In genomic region chr5:135772519-135772918, GRCm38 (mm10) we compare ENCODE assay signal across 30 mouse cellular contexts. TPM values are rescaled to one million over a fixed set of nuclear protein-coding genes. Genes with fewer than 3 reads are reported as not detected.
DNase-seq lines count a peak whose midpoint lies in the region; ATAC-seq and TF ChIP-seq lines count a peak whose summit lies in the region.
"Had no signal": no experiment of that assay in that cellular context is flagged by ENCODE, and none has a peak within 500 bp of the region (broad histone marks: within the 10 kb centered on the region; RNA-seq: fewer than 3 reads in every experiment).

No protein-coding gene starts in this region.

- WGBS in lung, postnatal 0 days = 22% methylated on average over 3 of the region's 3 CpGs
- 68% methylated on average over 3 of the region's 3 CpGs for WGBS in forebrain, postnatal 0 days

- ATAC-seq in lung, postnatal 0 days = no peak
- peak; percentile 33 to 68; a peak in 2 of 4 replicates for ATAC-seq in hematopoietic stem cell, adult 5-6 weeks (replicated peaks in 1 of 2; ENCODE audit: insufficient read depth in 1 of 2, low FRiP score in 2 of 2, low TSS enrichment in 1 of 2, low read depth in 1 of 2, poor library complexity in 2 of 2, severe bottlenecking in 2 of 2)
- no peak for ATAC-seq in forebrain, postnatal 0 days
- ATAC-seq: CD4-positive, CD25-positive, alpha-beta regulatory T cell, adult 4 months; hindbrain, embryonic 16.5 days; intestine, embryonic 16.5 days; midbrain, embryonic 16.5 days had no signal

- TF ChIP-seq EP300 in lung, postnatal 0 days (IDR thresholded peaks at IDR 0.05) = no peak

- H3K27ac ChIP-seq in lung, postnatal 0 days (ENCODE audit: low read length) = no peak overlapping the region
- no peak overlapping the region for H3K27ac ChIP-seq in ES-E14 (ENCODE audit: insufficient read depth, low read depth, low read length, poor library complexity, severe bottlenecking)
- H3K27ac ChIP-seq in forebrain, postnatal 0 days (ENCODE audit: low read depth, low read length) = no peak overlapping the region
- no peak overlapping the region for H3K27ac ChIP-seq in left cerebral cortex, adult 2 months
- H3K27ac ChIP-seq: embryonic facial prominence, embryonic 10.5 days; embryonic facial prominence, embryonic 15.5 days; forebrain, embryonic 12.5 days; kidney, postnatal 0 days; limb, embryonic 12.5 days; neural tube, embryonic 13.5 days had no signal

- H3K4me2 ChIP-seq in lung, postnatal 0 days (replicated peaks; ENCODE audit: low read depth, low read length) = no peak overlapping the region
- H3K4me2 ChIP-seq in forebrain, postnatal 0 days (ENCODE audit: low read depth) = no peak overlapping the region
- H3K4me2 ChIP-seq: embryonic facial prominence, embryonic 15.5 days; forebrain, embryonic 12.5 days; limb, embryonic 12.5 days; liver, embryonic 11.5 days; neural tube, embryonic 13.5 days had no signal

- H3K9ac ChIP-seq in lung, postnatal 0 days (replicated peaks; ENCODE audit: low read depth) = no peak overlapping the region
- H3K9ac ChIP-seq in ES-E14 (ENCODE audit: insufficient read depth, low read depth, low read length, poor library complexity, severe bottlenecking) = no peak overlapping the region
- H3K9ac ChIP-seq in forebrain, postnatal 0 days = no peak overlapping the region
- H3K9ac ChIP-seq: embryonic facial prominence, embryonic 15.5 days; forebrain, embryonic 12.5 days; limb, embryonic 12.5 days; neural tube, embryonic 13.5 days had no signal

- in situ Hi-C loops in ES-E14 (cut with MboI; ENCODE audit: low sequenced_read_pairs in 2 of 2, unreplicated experiment in 2 of 2) = loop anchor here (5.0 to 25.0 kb wide), 2 partner anchors 155 to 360 kb away; no protein-coding TSS in a partner anchor

- TF ChIP-seq CTCF in lung, postnatal 0 days (IDR thresholded peaks at IDR 0.05) = no peak
- no peak for TF ChIP-seq CTCF in forebrain, postnatal 0 days (IDR thresholded peaks at IDR 0.05; ENCODE audit: low read depth)
- TF ChIP-seq CTCF in left cerebral cortex, adult 2 months (IDR thresholded peaks at IDR 0.05) = no peak

- H3K36me3 ChIP-seq in lung, postnatal 0 days (ENCODE audit: insufficient read depth, low read length) = no peaks in the 10 kb centered on the region
- H3K36me3 ChIP-seq in ES-E14 (ENCODE audit: control insufficient read depth, insufficient read depth, low read length, poor library complexity, severe bottlenecking) = no peaks in the 10 kb centered on the region
- H3K36me3 ChIP-seq in forebrain, postnatal 0 days (ENCODE audit: insufficient read depth) = no peaks in the 10 kb centered on the region
- H3K36me3 ChIP-seq: embryonic facial prominence, embryonic 10.5 days; embryonic facial prominence, embryonic 15.5 days; forebrain, embryonic 12.5 days; limb, embryonic 12.5 days; neural tube, embryonic 13.5 days had no signal

- H3K9me3 ChIP-seq in lung, postnatal 0 days (ENCODE audit: low read length) = no peaks in the 10 kb centered on the region
- H3K9me3 ChIP-seq in ES-E14 (ENCODE audit: control insufficient read depth, insufficient read depth, low read depth, low read length) = no peaks in the 10 kb centered on the region
- no peaks in the 10 kb centered on the region for H3K9me3 ChIP-seq in forebrain, postnatal 0 days (ENCODE audit: low read length)
- H3K9me3 ChIP-seq: embryonic facial prominence, embryonic 10.5 days; embryonic facial prominence, embryonic 15.5 days; forebrain, embryonic 12.5 days; limb, embryonic 12.5 days; neural tube, embryonic 13.5 days had no signal

- no peaks in the 10 kb centered on the region for H3K27me3 ChIP-seq in lung, postnatal 0 days (replicated peaks; ENCODE audit: insufficient read depth, low read length)
- no peaks in the 10 kb centered on the region for H3K27me3 ChIP-seq in forebrain, postnatal 0 days (ENCODE audit: insufficient read depth, low read length)
- H3K27me3 ChIP-seq: embryonic facial prominence, embryonic 15.5 days; neural tube, embryonic 13.5 days had no signal

- intact Hi-C loops in left cerebral cortex, adult 2 months (cut with DNase I) = no loop called here

- H3K4me3 ChIP-seq in lung, postnatal 0 days (ENCODE audit: low read depth, low read length) = no peak overlapping the region
- no peak overlapping the region for H3K4me3 ChIP-seq in ES-E14 (ENCODE audit: insufficient read depth in 1 of 2, low read depth in 1 of 2, low read length in 2 of 2, poor library complexity in 1 of 2, severe bottlenecking in 1 of 2)
- no peak overlapping the region for H3K4me3 ChIP-seq in forebrain, postnatal 0 days (ENCODE audit: low read depth, low read length)
- H3K4me3 ChIP-seq in left cerebral cortex, adult 2 months = no peak overlapping the region
- H3K4me3 ChIP-seq: embryonic facial prominence, embryonic 10.5 days; embryonic facial prominence, embryonic 15.5 days; forebrain, embryonic 12.5 days; limb, embryonic 12.5 days; neural tube, embryonic 13.5 days had no signal

- H3K4me1 ChIP-seq in lung, postnatal 0 days (ENCODE audit: insufficient read depth, low read depth, low read length) = 0 out of 2 replicates have a peak, but pooled peaks cover 3% of the 10 kb centered on the region
- peaks cover 0 to 2% of the 10 kb centered on the region in 2 experiments; a peak in 1 of 4 replicates for H3K4me1 ChIP-seq in ES-E14 (ENCODE audit: control insufficient read depth in 2 of 2, insufficient read depth in 2 of 2, low read length in 2 of 2, poor library complexity in 1 of 2)
- H3K4me1 ChIP-seq in forebrain, postnatal 0 days (ENCODE audit: insufficient read depth) = no peaks in the 10 kb centered on the region

- peak; percentile 45 for DNase-seq in lung, postnatal 25 days (ENCODE audit: low spot score)
- no peak for DNase-seq in lung, postnatal 0 days (ENCODE audit: low spot score)
- no peak for DNase-seq in ES-E14 (ENCODE audit: low read depth, low spot score)
- DNase-seq in forebrain, postnatal 0 days = no peak
- DNase-seq in kidney, postnatal 14 days = no peak
- DNase-seq in left cerebral cortex, adult 2 months (ENCODE audit: extremely low spot score in 1 of 2, low spot score in 2 of 2) = no peak
- DNase-seq: adrenal gland, postnatal 10 days; cerebellum, adult 18-20 months; cerebellum, postnatal 14 days; gastrocnemius, postnatal 10 days; heart, postnatal 14 days; kidney, adult 8-10 months; layer of hippocampus, postnatal 36 days; right cerebral cortex, postnatal 4 days; thymus, adult 2 months; thymus, postnatal 36 days had no signal

TF ChIP-seq in ES-E14, 5 proteins besides CTCF, POLR2A, EP300 and RAD21:
- TF ChIP-seq ZNF384 (IDR thresholded peaks at IDR 0.05; ENCODE audit: low read depth, low read length) = peak; percentile 46; the same call in 1 of the 2 replicates
- no peak for TF ChIP-seq CHD2 (IDR thresholded peaks at IDR 0.05; ENCODE audit: low read depth, low read length)
TF ChIP-seq in ES-E14: peak in this region for 1.

RNA-seq across cellular contexts. Expression of gene Styxl1, which starts 5.7 kb away (rescaled TPM):
- 1.7 TPM in 2 replicates for polyA plus RNA-seq in lung, postnatal 0 days (2015; fragmentation: Nextera tagmentation; extraction: Ambion mirVana)
- not detected in 2 replicates for total RNA-seq in ES-E14 (2012; rRNA removed)
- total RNA-seq in hematopoietic stem cell, adult 5-6 weeks (2017) = not detected in 2 replicates
- total RNA-seq in forebrain, postnatal 0 days (2014; rRNA removed) = 0.29 and 0.54 TPM in 2 replicates
- 0.25 and 1.0 TPM in 2 replicates for polyA plus RNA-seq in forebrain, postnatal 0 days (2015; fragmentation: Nextera tagmentation; extraction: Ambion mirVana)
- not detected for total RNA-seq in left cerebral cortex, adult 2 months (2021)
- total RNA-seq: gastrocnemius, postnatal 10 days; layer of hippocampus, postnatal 36 days; left cerebral cortex, postnatal 14 days had no signal
- polyA plus RNA-seq: limb, embryonic 12.5 days; neural tube, embryonic 13.5 days had no signal

RNA-seq across cellular contexts. Expression of gene Mdh2, which starts 5.8 kb away (rescaled TPM):
- polyA plus RNA-seq in lung, postnatal 0 days (2015; fragmentation: Nextera tagmentation; extraction: Ambion mirVana) = 281 and 302 TPM in 2 replicates
- 181 and 223 TPM in 2 replicates for total RNA-seq in ES-E14 (2012; rRNA removed)
- total RNA-seq in hematopoietic stem cell, adult 5-6 weeks (2017) = 130 and 138 TPM in 2 replicates
- total RNA-seq in forebrain, postnatal 0 days (2014; rRNA removed) = 115 and 132 TPM in 2 replicates
- polyA plus RNA-seq in forebrain, postnatal 0 days (2015; fragmentation: Nextera tagmentation; extraction: Ambion mirVana) = 663 and 665 TPM in 2 replicates
- total RNA-seq in left cerebral cortex, adult 2 months (2021) = 100 to 1,000 TPM; 379 to 386 TPM

RNA-seq across cellular contexts. Expression of gene Tmem120a, which starts 28.3 kb away (rescaled TPM):
- polyA plus RNA-seq in lung, postnatal 0 days (2015; fragmentation: Nextera tagmentation; extraction: Ambion mirVana) = 44.0 and 45.2 TPM in 2 replicates
- 38.7 and 42.2 TPM in 2 replicates for total RNA-seq in ES-E14 (2012; rRNA removed)
- total RNA-seq in hematopoietic stem cell, adult 5-6 weeks (2017) = 7.7 and 11.5 TPM in 2 replicates
- 42.7 and 49.1 TPM in 2 replicates for total RNA-seq in forebrain, postnatal 0 days (2014; rRNA removed)
- 111 and 126 TPM in 2 replicates for polyA plus RNA-seq in forebrain, postnatal 0 days (2015; fragmentation: Nextera tagmentation; extraction: Ambion mirVana)
- 10 to 100 TPM; 18.3 to 18.4 TPM for total RNA-seq in left cerebral cortex, adult 2 months (2021)

RNA-seq across cellular contexts. Expression of gene Srrm3, which starts 34.2 kb away (rescaled TPM):
- 0.05 TPM in 1 of 2 replicates, not detected in the other for polyA plus RNA-seq in lung, postnatal 0 days (2015; fragmentation: Nextera tagmentation; extraction: Ambion mirVana)
- 0.18 and 0.90 TPM in 2 replicates for total RNA-seq in ES-E14 (2012; rRNA removed)
- total RNA-seq in hematopoietic stem cell, adult 5-6 weeks (2017) = not detected in 2 replicates
- total RNA-seq in forebrain, postnatal 0 days (2014; rRNA removed) = 60.2 and 70.5 TPM in 2 replicates
- polyA plus RNA-seq in forebrain, postnatal 0 days (2015; fragmentation: Nextera tagmentation; extraction: Ambion mirVana) = 39.4 and 44.6 TPM in 2 replicates
- 100 to 1,000 TPM in 1 of 2 experiments, 10 to 100 TPM in 1; 97.9 to 109 TPM for total RNA-seq in left cerebral cortex, adult 2 months (2021)
- polyA plus RNA-seq: CD4-positive, CD25-positive, alpha-beta regulatory T cell, adult 4 months; liver, embryonic 16.5 days had no signal

Comparison
In these comparisons a context has a peak if more than half of its experiments do, and no peak if none do; other contexts are left out.
1. ATAC-seq: peak in hematopoietic stem cell, adult 5-6 weeks (2 of 2); none in lung, postnatal 0 days (single experiment) and forebrain, postnatal 0 days (single experiment).